Mouse (Mus musculus) embryonic facial prominence, embryonic 10.5 days (tissue): Measurements from ENCODE around the gene Pygo1. TPM values are rescaled to one million over a fixed set of nuclear protein-coding genes. Genes with fewer than 3 reads are reported as not detected.

Source experiments
- DNase-seq: peaks from one replicate; pipeline ENCODE4 v3.0.0-alpha.2; 2017; ENCODE audit warnings: low spot score
- H3K27ac ChIP-seq: fragments of 300-500 bp; sonication (generic); replicated peaks from 2 replicates; pipeline ENCODE4 v1.5.1; 2016; ENCODE audit warnings: mild to moderate bottlenecking
- H3K27me3 ChIP-seq: fragments of 300-500 bp; sonication (generic); replicated peaks from 2 replicates; pipeline ENCODE4 v1.6.1; 2016; ENCODE audit warnings: low read depth, mild to moderate bottlenecking; ENCODE audit not compliant: poor library complexity, severe bottlenecking
- H3K36me3 ChIP-seq: fragments of 300-500 bp; sonication (generic); replicated peaks from 2 replicates; pipeline ENCODE4 v1.6.1; 2016; ENCODE audit warnings: mild to moderate bottlenecking, moderate library complexity
- H3K4me1 ChIP-seq: fragments of 300-500 bp; sonication (generic); 2 replicates; pipeline ENCODE4 v1.6.1; 2016
- H3K4me3 ChIP-seq: fragments of 300-500 bp; sonication (generic); 2 replicates; pipeline ENCODE4 v1.5.1; 2016; ENCODE audit warnings: mild to moderate bottlenecking, moderate library complexity
- H3K9me3 ChIP-seq: fragments of 300-500 bp; sonication (generic); 2 replicates; pipeline ENCODE4 v1.6.1; 2016; ENCODE audit warnings: mild to moderate bottlenecking
- whole genome bisulfite sequencing: fragments of 180-500 bp; shearing (Covaris S2); methylation state at CpG from one replicate; pipeline ENCODE4 v1.1.7; 2016; 5-methylcytosine and 5-hydroxymethylcytosine counted together
- polyA plus RNA-seq: library from polyadenylated mRNA; unstranded; fragments of >200 nt; fragmentation: Nextera tagmentation; extraction: Ambion mirVana; gene quantifications from 2 replicates; pipeline ENCODE4 v1.2.1, GENCODE M21; 2016

The Pygo1 gene
- polyA plus RNA-seq, 1 experiment from 2014 or later: 7.3 TPM

GRCm38 (mm10) chr9:72894796-72895352 lies 30.6 kb upstream of the Pygo1 start:
- Histone ChIP-seq H3K27me3 (no peaks in the 10 kb centered on the region), H3K4me3 (no peak overlapping the region), H3K27ac (no peak overlapping the region), H3K4me1 (peaks cover 12% of the 10 kb centered on the region), H3K36me3 (peaks cover 53% of the 10 kb centered on the region), H3K9me3 (0 out of 2 replicates have a peak, but pooled peaks cover 4% of the 10 kb centered on the region)
- WGBS: 94% methylated on average over 6 of the region's 6 CpGs
- no peak for DNase-seq

- Histone ChIP-seq H3K4me3 (no peak overlapping the region), H3K27me3 (no peaks in the 10 kb centered on the region), H3K27ac (no peak overlapping the region), H3K9me3 (no peaks in the 10 kb centered on the region), H3K36me3 (peaks cover 58% of the 10 kb centered on the region), H3K4me1 (no peaks in the 10 kb centered on the region)
- WGBS: 83% methylated on average over 8 of the region's 8 CpGs
- no peak for DNase-seq
Measured at GRCm38 (mm10) chr9:72902057-72902456, 23.4 kb upstream of the Pygo1 start.

GRCm38 (mm10) chr9:72902611-72903010 lies 22.8 kb upstream of the Pygo1 start:
- peaks cover 64% of the 10 kb centered on the region for H3K36me3 ChIP-seq
- WGBS: 91% methylated on average over 5 of the region's 5 CpGs
- DNase-seq: no peak

GRCm38 (mm10) chr9:72906693-72907103 lies 18.7 kb upstream of the Pygo1 start:
- 87% methylated on average over 6 of the region's 6 CpGs for WGBS
- Histone ChIP-seq H3K4me1 (no peaks in the 10 kb centered on the region), H3K27ac (no peak overlapping the region), H3K4me3 (no peak overlapping the region), H3K36me3 (peaks cover 96% of the 10 kb centered on the region), H3K9me3 (no peaks in the 10 kb centered on the region), H3K27me3 (no peaks in the 10 kb centered on the region)
- DNase-seq: no peak

More at GRCm38 (mm10) chr9:72902611-72903010, 22.8 kb upstream of the Pygo1 start:
- Histone ChIP-seq H3K27ac (no peak overlapping the region), H3K27me3 (no peaks in the 10 kb centered on the region), H3K9me3 (no peaks in the 10 kb centered on the region), H3K4me3 (no peak overlapping the region), H3K4me1 (no peaks in the 10 kb centered on the region)

GRCm38 (mm10) chr9:72911381-72911780 lies 14.1 kb upstream of the Pygo1 start:
- 90% methylated on average over 2 of the region's 2 CpGs for WGBS
- Histone ChIP-seq H3K4me1 (no peaks in the 10 kb centered on the region), H3K27me3 (no peaks in the 10 kb centered on the region), H3K27ac (no peak overlapping the region), H3K4me3 (no peak overlapping the region), H3K9me3 (no peaks in the 10 kb centered on the region), H3K36me3 (peaks cover 89% of the 10 kb centered on the region)
- DNase-seq: no peak

GRCm38 (mm10) chr9:72913551-72913950 lies 11.9 kb upstream of the Pygo1 start:
- peaks cover 73% of the 10 kb centered on the region for H3K36me3 ChIP-seq

GRCm38 (mm10) chr9:72915728-72916127 lies 9.7 kb upstream of the Pygo1 start:
- peaks cover 51% of the 10 kb centered on the region for H3K36me3 ChIP-seq
- no peaks in the 10 kb centered on the region for H3K9me3 ChIP-seq
- no peak overlapping the region for H3K27ac ChIP-seq
- no peaks in the 10 kb centered on the region for H3K27me3 ChIP-seq
- WGBS: 76% methylated on average over 7 of the region's 7 CpGs
- no peak overlapping the region for H3K4me3 ChIP-seq
- no peaks in the 10 kb centered on the region for H3K4me1 ChIP-seq
- DNase-seq: no peak

More at GRCm38 (mm10) chr9:72913551-72913950, 11.9 kb upstream of the Pygo1 start:
- Histone ChIP-seq H3K4me1 (no peaks in the 10 kb centered on the region), H3K27me3 (no peaks in the 10 kb centered on the region), H3K9me3 (no peaks in the 10 kb centered on the region), H3K27ac (no peak overlapping the region), H3K4me3 (no peak overlapping the region)
- DNase-seq: no peak
- 90% methylated on average over 6 of the region's 6 CpGs for WGBS

- 85% methylated on average over 3 of the region's 3 CpGs for WGBS
- no peak for DNase-seq
- peaks cover 38% of the 10 kb centered on the region for H3K27me3 ChIP-seq
- H3K4me1 ChIP-seq: peaks cover 27% of the 10 kb centered on the region
- H3K4me3 ChIP-seq: no peak overlapping the region
- no peak overlapping the region for H3K27ac ChIP-seq
- H3K36me3 ChIP-seq: peaks cover 9% of the 10 kb centered on the region; the same call in 1 of the 2 replicates
- H3K9me3 ChIP-seq: no peaks in the 10 kb centered on the region
Measured at GRCm38 (mm10) chr9:72923068-72923467, 2.4 kb upstream of the Pygo1 start.

- 1% methylated on average over 20 of the region's 20 CpGs for WGBS
- Histone ChIP-seq H3K27ac (peak overlapping the region; percentile 95), H3K4me3 (peak overlapping the region; percentile 87), H3K4me1 (peaks cover 30% of the 10 kb centered on the region), H3K36me3 (peaks cover 17% of the 10 kb centered on the region), H3K27me3 (peaks cover 38% of the 10 kb centered on the region), H3K9me3 (no peaks in the 10 kb centered on the region)
- DNase-seq: no peak
Measured at GRCm38 (mm10) chr9:72925935-72926258, 452 bp downstream of the Pygo1 start.

GRCm38 (mm10) chr9:72931166-72931790 lies 5.8 kb downstream of the Pygo1 start:
- WGBS: 78% methylated on average over 13 of the region's 13 CpGs
- Histone ChIP-seq H3K4me1 (peaks cover 20% of the 10 kb centered on the region), H3K27ac (no peak overlapping the region), H3K27me3 (peaks cover 14% of the 10 kb centered on the region), H3K4me3 (no peak overlapping the region), H3K36me3 (peaks cover 61% of the 10 kb centered on the region), H3K9me3 (no peaks in the 10 kb centered on the region)
- no peak for DNase-seq

- 84% methylated on average over 4 of the region's 4 CpGs for WGBS
- no peak overlapping the region for H3K4me3 ChIP-seq
- H3K9me3 ChIP-seq: no peaks in the 10 kb centered on the region
- peaks cover 47% of the 10 kb centered on the region for H3K36me3 ChIP-seq
- no peaks in the 10 kb centered on the region for H3K27me3 ChIP-seq
- H3K4me1 ChIP-seq: no peaks in the 10 kb centered on the region
- no peak overlapping the region for H3K27ac ChIP-seq
- DNase-seq: no peak
Measured at GRCm38 (mm10) chr9:72935309-72935708, 9.9 kb downstream of the Pygo1 start.

- Histone ChIP-seq H3K4me3 (no peak overlapping the region), H3K36me3 (peaks cover 42% of the 10 kb centered on the region), H3K9me3 (no peaks in the 10 kb centered on the region), H3K27ac (no peak overlapping the region), H3K4me1 (no peaks in the 10 kb centered on the region), H3K27me3 (no peaks in the 10 kb centered on the region)
- no peak for DNase-seq
- 75% methylated on average over 2 of the region's 2 CpGs for WGBS
Measured at GRCm38 (mm10) chr9:72936301-72936700, 10.9 kb downstream of the Pygo1 start.

GRCm38 (mm10) chr9:72943424-72943823 lies 18.0 kb downstream of the Pygo1 start:
- H3K27ac ChIP-seq: no peak overlapping the region
- H3K4me1 ChIP-seq: no peaks in the 10 kb centered on the region
- 62% methylated on average over 3 of the region's 3 CpGs for WGBS
- peaks cover 7% of the 10 kb centered on the region; the same call in 1 of the 2 replicates for H3K9me3 ChIP-seq
- H3K36me3 ChIP-seq: peaks cover 52% of the 10 kb centered on the region
- no peaks in the 10 kb centered on the region for H3K27me3 ChIP-seq
- no peak overlapping the region for H3K4me3 ChIP-seq
- no peak for DNase-seq
